Mouse (Mus musculus) G1E (cell line): Measurements from ENCODE around the gene Clic5. TPM values are rescaled to one million over a fixed set of nuclear protein-coding genes. Genes with fewer than 3 reads are reported as not detected.

Experiments used
- ATAC-seq: 2 replicates; pipeline ENCODE4 v1.8.0; 2016; ENCODE audit warnings: mild to moderate bottlenecking; ENCODE audit not compliant: insufficient number of reproducible peaks, poor library complexity, low FRiP score, severe bottlenecking; ENCODE audit errors: extremely low read depth
- DNase-seq: peaks from one replicate; pipeline ENCODE4 v3.0.0; 2012; ENCODE audit warnings: low spot score
- H3K27me3 ChIP-seq: 2 replicates; pipeline ENCODE4 v1.6.1; 2012; ENCODE audit warnings: mild to moderate bottlenecking, low read length, inconsistent platforms; ENCODE audit not compliant: insufficient read depth
- H3K36me3 ChIP-seq: replicated peaks from 2 replicates; pipeline ENCODE3; 2012; ENCODE audit warnings: mild to moderate bottlenecking, inconsistent platforms
- H3K4me1 ChIP-seq: 2 replicates; pipeline ENCODE4 v1.6.1; 2012; ENCODE audit warnings: low read depth, low read length, inconsistent platforms, mixed read lengths; ENCODE audit not compliant: insufficient read depth
- H3K4me3 ChIP-seq: 2 replicates; pipeline ENCODE4 v1.5.1; 2012; ENCODE audit warnings: low read depth, mild to moderate bottlenecking, inconsistent platforms, low read length, moderate library complexity, mixed read lengths
- H3K9me3 ChIP-seq: replicated peaks from 2 replicates; pipeline ENCODE4 v1.6.1; 2012; ENCODE audit warnings: inconsistent platforms
- CTCF ChIP-seq: IDR thresholded peaks from 2 replicates; pipeline ENCODE4 v1.5.1; 2012; ENCODE audit warnings: low read depth, low read length, inconsistent platforms, mixed read lengths
- GATA1 ChIP-seq: IDR thresholded peaks from 2 replicates; pipeline ENCODE4 v1.6.1; 2012; ENCODE audit warnings: borderline replicate concordance, low read length, inconsistent platforms, mixed read lengths
- GATA2 ChIP-seq: IDR thresholded peaks from 2 replicates; pipeline ENCODE4 v1.6.1; 2012; ENCODE audit warnings: low read depth, low read length, inconsistent platforms, borderline replicate concordance
- POLR2AphosphoS5 ChIP-seq: IDR thresholded peaks from 2 replicates; pipeline ENCODE4 v1.6.1; 2012; ENCODE audit warnings: low read depth, low read length, inconsistent platforms; ENCODE audit not compliant: insufficient replicate concordance
- TAL1 ChIP-seq: conservative IDR thresholded peaks from 2 replicates; pipeline ENCODE4 v1.6.1; 2012; ENCODE audit warnings: low read depth, low read length, inconsistent platforms, mixed read lengths
- polyA plus RNA-seq: library from polyadenylated mRNA; stranded (reverse); fragments of >175 nt; gene quantifications from 2 replicates; pipeline ENCODE4 v1.2.3, GENCODE M21; 2012
- total RNA-seq, 2 experiments: library from RNA; stranded (forward) in 1 of 2; stranded (reverse) in 1 of 2; fragments of 200-1000 nt in 1 of 2; fragments of >200 nt in 1 of 2; fragmentation: Nextera tagmentation in 1 of 2; gene quantifications; 2 replicates each; pipeline ENCODE4 v1.2.3; 2014 to 2017

Gene Clic5
- total and polyA plus RNA-seq, 3 experiments: 0.27 TPM; not detected in 2

DNA sequence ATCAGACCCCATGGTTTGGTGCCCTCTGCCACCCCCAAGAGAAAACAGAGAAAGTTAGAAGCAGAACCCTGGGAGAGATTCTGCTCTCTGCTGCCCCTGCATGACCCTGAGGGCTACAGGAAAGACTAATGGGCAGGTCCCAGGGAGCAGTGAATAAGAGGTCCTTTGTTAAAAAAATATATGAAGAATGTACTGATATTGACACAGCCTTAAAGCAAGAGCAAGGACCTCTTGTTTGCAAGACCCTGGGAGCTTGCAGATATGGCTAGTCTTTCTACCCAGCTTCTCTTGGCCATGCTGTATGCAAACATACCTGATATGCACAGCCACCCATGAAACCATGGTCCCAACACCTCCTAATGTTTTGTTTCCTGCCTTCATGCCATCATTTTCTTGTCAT is 86.4 kb downstream of the Clic5 start:
- DNase-seq: no peak

DNA sequence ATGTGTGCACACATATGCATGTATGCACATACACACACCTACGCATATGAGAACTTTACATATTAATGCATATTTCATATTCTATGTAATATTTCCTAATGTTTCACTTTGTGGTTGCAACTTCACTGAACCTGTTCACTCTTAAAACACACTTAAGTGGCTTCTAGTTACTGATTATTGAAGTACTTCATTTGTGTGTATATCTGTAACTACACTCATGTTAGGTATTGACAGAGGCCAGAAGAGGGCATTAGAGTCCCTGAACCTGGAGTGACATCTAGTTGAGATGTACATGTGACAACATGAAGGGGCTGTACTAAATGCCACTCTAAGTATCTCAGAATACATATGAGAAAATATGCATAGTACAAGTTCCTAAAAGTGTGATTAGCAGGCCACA is 99.9 kb downstream of the Clic5 start:
- Histone ChIP-seq H3K4me3 (no peak overlapping the region), H3K27me3 (no peaks in the 10 kb centered on the region), H3K9me3 (peaks cover 18% of the 10 kb centered on the region), H3K4me1 (no peaks in the 10 kb centered on the region), H3K36me3 (no peaks in the 10 kb centered on the region)
- TF ChIP-seq GATA2: no peak
- no peak for TF ChIP-seq POLR2AphosphoS5
- no peak for TF ChIP-seq GATA1
- TF ChIP-seq TAL1: no peak
- TF ChIP-seq CTCF: no peak
- ATAC-seq (no peak), DNase-seq (no peak)

More for the DNA sequence above, 86.4 kb downstream of the Clic5 start:
- TF ChIP-seq POLR2AphosphoS5 (no peak), GATA2 (no peak), TAL1 (no peak), CTCF (no peak), GATA1 (no peak)
- Histone ChIP-seq H3K9me3 (peaks cover 55% of the 10 kb centered on the region), H3K4me1 (no peaks in the 10 kb centered on the region), H3K4me3 (no peak overlapping the region), H3K27me3 (no peaks in the 10 kb centered on the region), H3K36me3 (no peaks in the 10 kb centered on the region)
- no peak for ATAC-seq

DNA sequence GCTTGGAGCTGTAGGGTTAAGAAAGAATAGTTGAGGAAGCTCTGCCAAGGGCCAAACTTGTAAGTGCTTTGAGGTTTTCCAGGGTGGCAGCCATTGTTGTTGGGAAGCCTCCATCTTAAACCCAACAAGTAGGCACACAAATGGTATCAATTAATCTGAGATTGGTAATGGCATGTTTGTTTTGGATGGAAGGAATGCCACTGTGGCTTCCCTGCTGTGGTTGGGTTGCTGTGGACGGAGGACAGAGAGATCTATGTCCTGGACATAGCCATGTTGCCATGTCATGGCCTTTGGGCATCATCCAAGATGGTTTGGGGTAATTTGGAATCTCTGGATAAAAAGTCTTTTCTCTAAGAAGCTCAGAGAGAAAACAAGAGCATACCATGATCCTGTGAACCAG is 108.8 kb downstream of the Clic5 start:
- Histone ChIP-seq H3K9me3 (peaks cover 53% of the 10 kb centered on the region), H3K4me1 (no peaks in the 10 kb centered on the region), H3K4me3 (no peak overlapping the region), H3K27me3 (no peaks in the 10 kb centered on the region), H3K36me3 (no peaks in the 10 kb centered on the region)
- no peak for DNase-seq
- no peak for TF ChIP-seq CTCF
- no peak for ATAC-seq

DNA sequence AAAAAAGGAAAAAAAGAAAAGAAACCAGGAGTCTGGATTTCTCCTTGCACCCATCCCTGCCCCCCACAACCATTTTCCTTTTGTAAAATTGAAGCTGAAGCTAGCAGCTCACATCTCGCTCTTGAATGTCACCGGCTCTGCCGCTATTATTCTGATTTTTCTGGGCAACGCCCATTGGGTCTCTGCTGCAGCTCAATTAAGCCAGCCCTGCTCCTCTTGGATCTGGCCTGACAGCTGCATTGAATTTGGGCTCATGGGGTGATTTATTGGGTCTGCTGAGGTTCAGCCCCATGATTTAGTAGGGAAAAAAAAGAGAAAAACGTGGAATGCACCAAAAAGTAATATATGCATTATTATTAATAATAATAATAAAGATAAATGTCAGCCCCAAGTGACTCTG is 111.9 kb downstream of the Clic5 start:
- Histone ChIP-seq H3K27me3 (no peaks in the 10 kb centered on the region), H3K4me3 (no peak overlapping the region), H3K4me1 (no peaks in the 10 kb centered on the region), H3K9me3 (peaks cover 54% of the 10 kb centered on the region), H3K36me3 (no peaks in the 10 kb centered on the region)
- DNase-seq (no peak), ATAC-seq (no peak)
- no peak for TF ChIP-seq POLR2AphosphoS5
- no peak for TF ChIP-seq TAL1
- TF ChIP-seq GATA2: no peak
- no peak for TF ChIP-seq CTCF
- TF ChIP-seq GATA1: no peak

DNA sequence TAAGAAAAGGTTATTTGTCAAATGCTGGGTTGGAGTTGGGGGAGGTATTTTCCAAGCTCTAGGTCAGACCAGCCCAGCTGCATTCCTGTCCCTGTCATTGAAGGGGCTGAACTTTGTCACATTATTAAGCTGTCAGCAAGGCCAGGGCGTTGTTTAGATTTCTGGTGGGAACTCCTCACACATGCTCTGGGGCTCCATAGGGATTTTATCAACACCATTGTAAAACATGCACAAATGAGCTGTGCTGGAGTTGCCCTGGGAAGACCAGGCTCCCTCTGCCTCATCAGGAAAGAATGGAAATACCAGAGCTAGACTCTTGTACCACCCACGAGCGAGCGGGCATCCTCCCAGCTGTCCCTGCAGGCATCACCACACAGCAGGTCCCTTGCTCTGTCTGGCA is 112.3 kb downstream of the Clic5 start:
- no peaks in the 10 kb centered on the region for H3K36me3 ChIP-seq
- no peak overlapping the region for H3K4me3 ChIP-seq
- ATAC-seq: no peak
- H3K4me1 ChIP-seq: no peaks in the 10 kb centered on the region
- TF ChIP-seq TAL1: no peak
- no peak for DNase-seq
- H3K9me3 ChIP-seq: peaks cover 57% of the 10 kb centered on the region
- H3K27me3 ChIP-seq: no peaks in the 10 kb centered on the region

DNA sequence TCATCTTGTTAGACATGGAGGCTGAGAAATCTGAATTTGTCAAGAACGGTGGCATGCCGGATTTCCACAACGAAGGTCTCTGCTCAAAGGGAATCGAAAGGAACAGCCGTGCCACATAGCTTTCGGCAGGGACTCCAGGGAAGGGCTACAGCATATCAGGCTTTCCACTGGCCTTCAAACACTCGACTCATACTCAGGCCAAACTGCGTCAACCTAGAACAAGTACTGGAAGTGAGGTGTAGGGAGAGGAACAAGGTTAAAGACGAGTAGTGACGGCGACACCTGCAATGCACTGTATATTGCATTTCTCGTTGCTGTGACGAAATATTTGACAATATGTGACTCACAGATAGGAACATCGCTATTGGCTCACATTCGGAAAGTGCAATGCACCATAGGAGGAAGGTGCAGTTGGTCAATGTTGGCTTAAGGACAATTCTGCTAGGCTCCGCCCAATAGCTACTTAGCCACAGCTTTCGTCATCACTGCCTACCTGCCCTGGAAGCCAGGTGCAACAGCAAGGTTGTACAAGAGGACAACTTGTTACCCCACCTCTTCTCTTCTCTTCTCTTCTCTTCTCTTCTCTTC is 112.9 kb downstream of the Clic5 start:
- H3K9me3 ChIP-seq: peaks cover 57% of the 10 kb centered on the region
- H3K27me3 ChIP-seq: no peaks in the 10 kb centered on the region
- H3K4me3 ChIP-seq: no peak overlapping the region
- H3K4me1 ChIP-seq: no peaks in the 10 kb centered on the region
- DNase-seq (no peak), ATAC-seq (no peak)
- H3K36me3 ChIP-seq: no peaks in the 10 kb centered on the region
- no peak for TF ChIP-seq GATA1
- no peak for TF ChIP-seq POLR2AphosphoS5
- no peak for TF ChIP-seq TAL1
- no peak for TF ChIP-seq GATA2
- no peak for TF ChIP-seq CTCF

DNA sequence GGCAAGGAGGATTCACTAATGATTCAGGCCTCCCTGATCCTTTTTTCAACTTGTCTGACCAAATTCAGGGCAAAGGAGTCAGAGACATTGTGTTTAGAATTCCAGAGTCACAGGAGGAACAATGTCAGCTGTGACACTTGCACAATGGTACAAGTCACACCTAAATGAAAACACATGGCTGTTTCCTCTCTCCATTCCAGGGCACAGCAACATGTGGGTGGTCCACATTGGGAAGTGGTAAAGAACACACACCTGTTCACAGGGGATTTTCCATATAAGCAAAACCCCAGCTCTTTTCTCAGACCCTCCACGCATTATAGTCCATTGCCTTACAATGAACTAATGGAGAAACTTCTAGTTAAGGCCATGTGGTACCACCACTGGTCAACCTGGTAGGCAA is 115.7 kb downstream of the Clic5 start:
- peaks cover 52% of the 10 kb centered on the region for H3K9me3 ChIP-seq
- no peak overlapping the region for H3K4me3 ChIP-seq
- H3K36me3 ChIP-seq: no peaks in the 10 kb centered on the region
- no peak for DNase-seq
- no peaks in the 10 kb centered on the region for H3K4me1 ChIP-seq
- TF ChIP-seq CTCF (no peak), TAL1 (no peak), POLR2AphosphoS5 (no peak), GATA2 (no peak), GATA1 (no peak)
- H3K27me3 ChIP-seq: no peaks in the 10 kb centered on the region
- no peak for ATAC-seq
